Mouse (Mus musculus) CH12.LX (cell line): ENCODE results near the gene Cped1.

Experiments
- CTCF ChIP-seq, 2 experiments: IDR thresholded peaks in 1 of 2; conservative IDR thresholded peaks in 1 of 2; 2 replicates each; pipeline ENCODE4 v1.5.1; 2011 to 2012; ENCODE audit warnings: low read depth in 2 of 2, low read length in 2 of 2, improper control_type of control experiment in 1 of 2, inconsistent platforms in 1 of 2, mild to moderate bottlenecking in 1 of 2, moderate library complexity in 1 of 2
- MAFK ChIP-seq: IDR thresholded peaks from 2 replicates; pipeline ENCODE4 v1.6.1; 2011; ENCODE audit warnings: low read length, improper control_type of control experiment; ENCODE audit not compliant: insufficient replicate concordance
- POLR2A ChIP-seq: IDR thresholded peaks from 2 replicates; pipeline ENCODE4 v1.6.1; 2011; ENCODE audit warnings: low read depth, mild to moderate bottlenecking, improper control_type of control experiment, low read length
- RAD21 ChIP-seq: IDR thresholded peaks from 2 replicates; pipeline ENCODE4 v1.6.1; 2011; ENCODE audit warnings: low read depth, mild to moderate bottlenecking, low read length, improper control_type of control experiment, moderate library complexity
- TCF12 ChIP-seq: IDR thresholded peaks from 2 replicates; pipeline ENCODE4 v1.6.1; 2014; ENCODE audit warnings: low read depth, mild to moderate bottlenecking, inconsistent platforms, low read length, improper control_type of control experiment

- no peak for TF ChIP-seq RAD21
- no peak for TF ChIP-seq MAFK
- no peak for TF ChIP-seq POLR2A
- no peak for TF ChIP-seq CTCF (conservative IDR thresholded peaks at IDR 0.05 in 1 of 2, IDR thresholded peaks at IDR 0.05 in 1 of 2; ENCODE audit: low read depth in 2 of 2, low read length in 2 of 2)
- no peak for TF ChIP-seq TCF12
These were observed 214.4 kb downstream of the Cped1 start for GRCm38 (mm10) chr6:22200133-22200532.
